Mouse (Mus musculus) spleen, postnatal 0 days (tissue): ENCODE measurements around the gene Cd70. TPM values are rescaled to one million over a fixed set of nuclear protein-coding genes. Genes with fewer than 3 reads are reported as not detected.

Experiments used
- polyA plus RNA-seq: library from polyadenylated mRNA; unstranded; fragments of >200 nt; fragmentation: Nextera tagmentation; extraction: Ambion mirVana; gene quantifications from 2 replicates; pipeline ENCODE4 v1.2.1, GENCODE M21; 2015

The Cd70 gene
- polyA plus RNA-seq: not detected in 2 replicates

GRCm38 (mm10) chr17:57148994-57149803 lies at the start of gene Cd70:
TSS of gene Cd70 (minus strand) at chr17:57149777.

GRCm38 (mm10) chr17:57194041-57194507 lies 44.5 kb upstream of the Cd70 start, which contains the start of gene Tnfsf14:
TSS of gene Tnfsf14 (minus strand) at chr17:57194177.

GRCm38 (mm10) chr17:57105181-57106034 lies 44.2 kb downstream of the Cd70 start, which contains the start of gene Tnfsf9:
TSS of gene Tnfsf9 (plus strand) at chr17:57105325.

Other genes starting within 250 kb of the Cd70 start
- 8.9 and 9.8 TPM in 2 replicates for gene Mllt1, start 214.4 kb downstream of the Cd70 start, polyA plus RNA-seq
- not detected in 2 replicates for gene Acer1, start 167.7 kb downstream of the Cd70 start, polyA plus RNA-seq
- 88.8 and 89.3 TPM in 2 replicates for gene Clpp, start 159.5 kb downstream of the Cd70 start, polyA plus RNA-seq
- 20.8 and 25.9 TPM in 2 replicates for gene Alkbh7, start 152.4 kb downstream of the Cd70 start, polyA plus RNA-seq
- not detected in 2 replicates for gene Pspn, start 149.8 kb downstream of the Cd70 start, polyA plus RNA-seq
- 70.2 and 72.7 TPM in 2 replicates for gene Gtf2f1, start 138.5 kb downstream of the Cd70 start, polyA plus RNA-seq
- 0.40 and 0.46 TPM in 2 replicates for gene Gm17949, start 138.3 kb downstream of the Cd70 start, polyA plus RNA-seq
- 42.5 and 45.4 TPM in 2 replicates for gene Khsrp, start 118.3 kb downstream of the Cd70 start, polyA plus RNA-seq
- gene Slc25a41, start 108.1 kb downstream of the Cd70 start, polyA plus RNA-seq: not detected in 2 replicates
- gene Crb3, start 90.7 kb downstream of the Cd70 start, polyA plus RNA-seq: 0.24 and 0.52 TPM in 2 replicates
- 1.1 TPM in 2 replicates for gene Slc25a23, start 89.9 kb downstream of the Cd70 start, polyA plus RNA-seq
- 15.9 and 16.7 TPM in 2 replicates for gene Dennd1c, start 71.3 kb downstream of the Cd70 start, polyA plus RNA-seq
- gene Tubb4a, start 62.0 kb downstream of the Cd70 start, polyA plus RNA-seq: 0.77 and 0.89 TPM in 2 replicates
- 1.6 and 1.8 TPM in 2 replicates for gene Tnfsf9, start 44.5 kb downstream of the Cd70 start, polyA plus RNA-seq
- gene Tnfsf14, start 44.4 kb upstream of the Cd70 start, polyA plus RNA-seq: 3.9 and 4.3 TPM in 2 replicates
- gene C3, start 78.4 kb upstream of the Cd70 start, polyA plus RNA-seq: 29.6 and 30.5 TPM in 2 replicates
- 20.4 and 24.2 TPM in 2 replicates for gene Gpr108, start 98.7 kb upstream of the Cd70 start, polyA plus RNA-seq
- 10.1 and 12.3 TPM in 2 replicates for gene Trip10, start 99.7 kb upstream of the Cd70 start, polyA plus RNA-seq
- 17.0 and 24.6 TPM in 2 replicates for gene Vav1, start 129.3 kb upstream of the Cd70 start, polyA plus RNA-seq
- gene Adgre1, start 208.9 kb upstream of the Cd70 start, polyA plus RNA-seq: 9.6 and 15.4 TPM in 2 replicates